Mouse (Mus musculus) spleen, postnatal 36 days (tissue): ENCODE data around the gene Dlk2.

ENCODE experiments used
- DNase-seq, 2 experiments: peaks; one replicate each; pipeline ENCODE4 v3.0.0; 2022; ENCODE audit warnings: low spot score in 2 of 2, mixed read lengths in 1 of 2

The Dlk2 gene

GRCm38 (mm10) chr17:46297364-46298219, at the start of gene Dlk2:
Gene Dlk2, plus strand, starts transcription at chr17:46297421.
- DNase-seq, result no peak

- DNase-seq, result peak; percentile 94 to 95
Observed at GRCm38 (mm10) chr17:46247512-46248188, 49.6 kb upstream of the Dlk2 start, which contains the start of the genes Polr1c and Yipf3. Gene Polr1c, minus strand, starts transcription at chr17:46248054. Gene Yipf3, plus strand, starts transcription at chr17:46248080.

GRCm38 (mm10) chr17:46248189-46248522, 49.1 kb upstream of the Dlk2 start:
- no peak for DNase-seq

GRCm38 (mm10) chr17:46251174-46251573, 46.0 kb upstream of the Dlk2 start:
- peak in 1 of 2 experiments; percentile 24 for DNase-seq

GRCm38 (mm10) chr17:46252571-46253451, 44.4 kb upstream of the Dlk2 start:
- no peak for DNase-seq

GRCm38 (mm10) chr17:46253452-46254084, 43.7 kb upstream of the Dlk2 start, which contains the start of gene Lrrc73:
Gene Lrrc73, plus strand, starts transcription at chr17:46253531.
- peak; percentile 77 to 85 for DNase-seq

GRCm38 (mm10) chr17:46254106-46254505, 43.1 kb upstream of the Dlk2 start:
- peak in 1 of 2 experiments; percentile 21 for DNase-seq

GRCm38 (mm10) chr17:46255147-46255546, 42.1 kb upstream of the Dlk2 start:
- DNase-seq, result no peak

GRCm38 (mm10) chr17:46258279-46259053, 38.8 kb upstream of the Dlk2 start:
- no peak for DNase-seq

GRCm38 (mm10) chr17:46259675-46260074, 37.5 kb upstream of the Dlk2 start:
- DNase-seq, result no peak

- no peak for DNase-seq
Observed at GRCm38 (mm10) chr17:46262201-46262694, 35.0 kb upstream of the Dlk2 start.

- DNase-seq, result no peak
Observed at GRCm38 (mm10) chr17:46265502-46265901, 31.7 kb upstream of the Dlk2 start.

- DNase-seq, result peak; percentile 46 to 54
Observed at GRCm38 (mm10) chr17:46265918-46266618, 31.2 kb upstream of the Dlk2 start.

GRCm38 (mm10) chr17:46266986-46267385, 30.2 kb upstream of the Dlk2 start:
- no peak for DNase-seq

- no peak for DNase-seq
Observed at GRCm38 (mm10) chr17:46267511-46267910, 29.7 kb upstream of the Dlk2 start.

- no peak for DNase-seq
Observed at GRCm38 (mm10) chr17:46268026-46268720, 29.0 kb upstream of the Dlk2 start.

GRCm38 (mm10) chr17:46269771-46270534, 27.3 kb upstream of the Dlk2 start:
- DNase-seq, result no peak

- no peak for DNase-seq
Observed at GRCm38 (mm10) chr17:46272058-46272457, 25.2 kb upstream of the Dlk2 start.
